Mouse (Mus musculus): ENCODE results near the gene Slc35g3. TPM values are rescaled to one million over a fixed set of nuclear protein-coding genes. Genes with fewer than 3 reads are reported as not detected.
"Not testable (repeated sequence)": the region's sequence is repeated elsewhere in the genome, so short reads cannot be mapped to it uniquely, and the experiment has no call there.

The Slc35g3 gene
- polyA plus RNA-seq, 2 experiments: not detected

DNA sequence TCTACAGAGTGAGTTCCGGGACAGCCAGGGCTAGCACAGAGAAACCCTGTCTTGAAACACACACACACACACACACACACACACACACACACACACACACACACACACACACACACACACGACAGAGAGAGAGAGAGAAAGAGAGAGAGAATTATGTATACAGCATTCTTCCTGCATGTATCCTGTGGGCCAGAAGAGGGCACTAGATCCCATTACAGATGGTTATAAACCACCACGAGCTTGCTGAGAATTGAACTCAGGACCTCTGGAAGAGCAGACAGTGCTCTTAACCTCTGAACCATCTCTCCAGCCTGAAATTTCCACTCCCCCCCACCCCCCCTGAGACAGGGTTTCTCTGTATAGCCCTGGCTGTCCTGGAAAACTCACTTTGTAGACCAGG, 30.4 kb downstream of the Slc35g3 start:
- H3K4me1 ChIP-seq (replicated peaks; ENCODE audit: control insufficient read depth in 2 of 2, insufficient read depth in 2 of 2, low read length in 1 of 2); H3K4me3 ChIP-seq (ENCODE audit: insufficient read depth in 1 of 2, low read depth in 2 of 2, low read length in 2 of 2); H3K27ac ChIP-seq; H3K9ac ChIP-seq (replicated peaks); DNase-seq (ENCODE audit: low read depth in 3 of 3, low spot score in 3 of 3); H3K9me3 ChIP-seq (ENCODE audit: control insufficient read depth, low read length); H3K4me2 ChIP-seq (ENCODE audit: low read depth); ATAC-seq (ENCODE audit: insufficient read depth); H3K27me3 ChIP-seq (ENCODE audit: control insufficient read depth, insufficient read depth, low read length): not testable (repeated sequence)
- peaks cover 30% of the 10 kb centered on the region for H3K36me3 ChIP-seq (replicated peaks; ENCODE audit: control insufficient read depth, insufficient read depth, low read depth)
- WGBS (ENCODE audit: insufficient replicate concordance): 74% methylated on average over 2 of the region's 3 CpGs
- peak; percentile 54 for TF ChIP-seq CTCF (IDR thresholded peaks at IDR 0.05; ENCODE audit: low read depth)

DNA sequence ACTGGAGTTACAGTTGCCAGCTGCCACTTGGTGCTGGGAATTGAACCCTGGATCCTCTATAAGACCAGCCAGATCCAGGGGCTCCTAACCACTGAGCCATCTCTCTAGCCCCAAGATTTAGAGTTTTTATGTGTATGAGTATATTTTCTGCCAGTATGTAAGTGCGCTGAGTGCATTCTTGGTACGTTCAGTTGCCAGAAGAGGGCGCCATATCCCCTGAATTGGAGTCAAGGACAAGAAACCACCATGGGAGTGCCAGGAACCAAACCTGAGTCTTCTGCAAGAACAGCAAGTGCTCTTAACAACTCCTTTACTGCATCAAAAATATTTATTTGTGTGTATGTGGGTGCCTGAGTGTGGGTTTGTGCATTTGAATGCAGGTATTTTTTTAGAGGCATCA, 32.7 kb downstream of the Slc35g3 start:
- Histone ChIP-seq H3K9ac (replicated peaks) (no peak overlapping the region), H3K9me3 (ENCODE audit: control insufficient read depth, low read length) (peaks cover 3% of the 10 kb centered on the region; the same call in 1 of the 2 replicates), H3K27ac (no peak overlapping the region), H3K27me3 (ENCODE audit: control insufficient read depth, insufficient read depth, low read length) (no peaks in the 10 kb centered on the region), H3K4me2 (ENCODE audit: low read depth) (no peak overlapping the region), H3K4me1 (replicated peaks; ENCODE audit: control insufficient read depth in 2 of 2, insufficient read depth in 2 of 2, low read length in 1 of 2) (no peaks in the 10 kb centered on the region), H3K4me3 (ENCODE audit: insufficient read depth in 1 of 2, low read depth in 2 of 2, low read length in 2 of 2) (no peak overlapping the region), H3K36me3 (replicated peaks; ENCODE audit: control insufficient read depth, insufficient read depth, low read depth) (peaks cover 8% of the 10 kb centered on the region)
- 21% methylated on average over 3 of the region's 3 CpGs for WGBS (ENCODE audit: insufficient replicate concordance)
- DNase-seq (ENCODE audit: low read depth in 3 of 3, low spot score in 3 of 3): peak; percentile 61 to 67 (median 63)
- peak; percentile 81 for TF ChIP-seq CTCF (IDR thresholded peaks at IDR 0.05; ENCODE audit: low read depth)
- TF ChIP-seq EP300 (IDR thresholded peaks at IDR 0.05; ENCODE audit: low read depth): no peak
- ATAC-seq (ENCODE audit: insufficient read depth): no peak

DNA sequence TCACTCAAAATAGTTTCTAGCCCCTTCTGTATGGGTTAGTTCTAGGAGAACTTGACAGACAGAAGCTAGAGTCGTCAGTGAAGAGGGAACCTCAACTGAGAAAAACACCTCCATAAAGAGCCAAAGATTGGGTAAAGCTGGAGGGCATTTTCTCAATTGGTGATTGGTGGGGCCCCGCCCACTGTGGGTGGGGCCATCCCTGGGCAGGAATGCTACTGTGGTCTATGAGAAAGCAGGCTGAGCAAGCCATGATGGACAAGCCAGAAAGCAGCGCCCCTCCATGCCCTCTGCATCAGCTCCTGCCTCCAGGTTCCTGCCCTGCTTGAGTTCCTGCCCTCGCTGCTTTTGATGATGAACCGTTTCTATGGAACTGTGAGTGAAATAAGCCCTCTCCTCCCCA, 35.8 kb downstream of the Slc35g3 start:
- H3K9me3 ChIP-seq (ENCODE audit: control insufficient read depth, low read length): peaks cover 3% of the 10 kb centered on the region; the same call in 1 of the 2 replicates
- H3K9ac ChIP-seq (replicated peaks): no peak overlapping the region
- ATAC-seq (ENCODE audit: insufficient read depth): no peak
- H3K4me3 ChIP-seq (ENCODE audit: insufficient read depth in 1 of 2, low read depth in 2 of 2, low read length in 2 of 2): no peak overlapping the region
- no peak overlapping the region for H3K4me2 ChIP-seq (ENCODE audit: low read depth)
- WGBS (ENCODE audit: insufficient replicate concordance): 40% methylated on average over 5 of the region's 5 CpGs
- 0 out of 4 replicates have a peak, but pooled peaks cover 0 to 3% of the 10 kb centered on the region in 2 experiments for H3K4me1 ChIP-seq (replicated peaks; ENCODE audit: control insufficient read depth in 2 of 2, insufficient read depth in 2 of 2, low read length in 1 of 2)
- no peak overlapping the region for H3K27ac ChIP-seq
- TF ChIP-seq CTCF (IDR thresholded peaks at IDR 0.05; ENCODE audit: low read depth) (no peak), EP300 (IDR thresholded peaks at IDR 0.05; ENCODE audit: low read depth) (no peak)
- DNase-seq (ENCODE audit: low read depth in 3 of 3, low spot score in 3 of 3): no peak
- H3K36me3 ChIP-seq (replicated peaks; ENCODE audit: control insufficient read depth, insufficient read depth, low read depth): no peaks in the 10 kb centered on the region
- H3K27me3 ChIP-seq (ENCODE audit: control insufficient read depth, insufficient read depth, low read length): no peaks in the 10 kb centered on the region

DNA sequence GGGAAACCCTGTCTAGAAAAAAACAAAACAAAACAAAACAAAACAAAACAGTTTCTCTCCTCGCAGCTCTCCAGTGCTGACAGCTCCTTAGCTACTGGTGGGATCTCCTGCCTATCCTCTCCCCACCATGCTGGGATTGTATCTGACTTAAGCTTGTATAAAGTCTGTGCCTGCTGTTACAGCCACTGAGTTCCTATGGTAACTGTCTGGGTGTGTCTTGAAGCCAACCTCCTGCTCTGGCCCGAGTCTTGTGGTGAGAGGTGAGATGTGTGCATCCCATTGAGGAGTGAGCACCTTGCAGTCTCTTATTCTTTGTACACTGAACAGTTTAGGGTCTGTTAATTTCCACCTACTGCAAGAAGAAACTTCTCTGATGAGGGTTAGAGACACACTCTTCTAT, 38.7 kb downstream of the Slc35g3 start:
- H3K27ac ChIP-seq: no peak overlapping the region
- peaks cover 12 to 16% of the 10 kb centered on the region in 2 experiments for H3K4me1 ChIP-seq (replicated peaks; ENCODE audit: control insufficient read depth in 2 of 2, insufficient read depth in 2 of 2, low read length in 1 of 2)
- H3K9me3 ChIP-seq (ENCODE audit: control insufficient read depth, low read length): peaks cover 3% of the 10 kb centered on the region; the same call in 1 of the 2 replicates
- no peaks in the 10 kb centered on the region for H3K27me3 ChIP-seq (ENCODE audit: control insufficient read depth, insufficient read depth, low read length)
- TF ChIP-seq EP300 (IDR thresholded peaks at IDR 0.05; ENCODE audit: low read depth): no peak
- no peak for TF ChIP-seq CTCF (IDR thresholded peaks at IDR 0.05; ENCODE audit: low read depth)
- DNase-seq (ENCODE audit: low read depth in 3 of 3, low spot score in 3 of 3) (no peak), ATAC-seq (ENCODE audit: insufficient read depth) (no peak)
- 47% methylated on average over 2 of the region's 2 CpGs for WGBS (ENCODE audit: insufficient replicate concordance)
- no peak overlapping the region for H3K4me2 ChIP-seq (ENCODE audit: low read depth)
- H3K9ac ChIP-seq (replicated peaks): no peak overlapping the region
- H3K4me3 ChIP-seq (ENCODE audit: insufficient read depth in 1 of 2, low read depth in 2 of 2, low read length in 2 of 2): no peak overlapping the region
- H3K36me3 ChIP-seq (replicated peaks; ENCODE audit: control insufficient read depth, insufficient read depth, low read depth): no peaks in the 10 kb centered on the region

DNA sequence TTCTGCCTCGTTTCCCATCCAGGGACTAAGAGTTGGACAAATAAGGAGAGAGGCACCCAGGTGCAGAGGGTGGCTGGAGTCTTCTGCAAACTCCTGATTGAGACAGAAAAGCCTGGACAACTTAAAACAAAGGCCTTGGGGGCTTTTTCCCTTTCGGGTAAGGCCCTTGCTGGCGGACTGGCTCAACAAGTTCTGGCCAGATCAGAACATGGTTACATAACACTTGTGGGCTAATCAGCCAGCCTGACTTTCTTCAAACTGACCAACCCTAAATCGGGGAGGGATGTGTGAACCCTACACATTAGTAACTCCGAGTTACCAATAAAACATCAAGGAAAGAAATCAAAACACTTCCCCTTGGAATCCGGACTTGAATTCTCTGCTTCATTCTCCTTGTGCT, 40.9 kb downstream of the Slc35g3 start:
- no peaks in the 10 kb centered on the region for H3K27me3 ChIP-seq (ENCODE audit: control insufficient read depth, insufficient read depth, low read length)
- DNase-seq (ENCODE audit: low read depth in 3 of 3, low spot score in 3 of 3) (no peak), ATAC-seq (ENCODE audit: insufficient read depth) (no peak)
- TF ChIP-seq CTCF (IDR thresholded peaks at IDR 0.05; ENCODE audit: low read depth) (no peak), EP300 (IDR thresholded peaks at IDR 0.05; ENCODE audit: low read depth) (no peak)
- 69% methylated on average over 6 of the region's 6 CpGs for WGBS (ENCODE audit: insufficient replicate concordance)
- no peak overlapping the region for H3K9ac ChIP-seq (replicated peaks)
- H3K27ac ChIP-seq: no peak overlapping the region
- H3K9me3 ChIP-seq (ENCODE audit: control insufficient read depth, low read length): peaks cover 3% of the 10 kb centered on the region; the same call in 1 of the 2 replicates
- no peaks in the 10 kb centered on the region for H3K36me3 ChIP-seq (replicated peaks; ENCODE audit: control insufficient read depth, insufficient read depth, low read depth)
- H3K4me1 ChIP-seq (replicated peaks; ENCODE audit: control insufficient read depth in 2 of 2, insufficient read depth in 2 of 2, low read length in 1 of 2): peaks cover 23 to 26% of the 10 kb centered on the region in 2 experiments
- no peak overlapping the region for H3K4me3 ChIP-seq (ENCODE audit: insufficient read depth in 1 of 2, low read depth in 2 of 2, low read length in 2 of 2)
- H3K4me2 ChIP-seq (ENCODE audit: low read depth): no peak overlapping the region
